Mouse (Mus musculus): Measurements from ENCODE around the gene Rbfox3. TPM values are rescaled to one million over a fixed set of nuclear protein-coding genes. Genes with fewer than 3 reads are reported as not detected.

Gene Rbfox3
- polyA plus RNA-seq, 1 experiment from 2014 or later = 0.06 TPM

GRCm38 (mm10) chr11:118495065-118495464, 416.3 kb downstream of the Rbfox3 start:
- H3K4me3 ChIP-seq = no peak overlapping the region
- no peaks in the 10 kb centered on the region for H3K9me3 ChIP-seq (replicated peaks)
- 0 out of 2 replicates have a peak, but pooled peaks cover 4% of the 10 kb centered on the region for H3K4me1 ChIP-seq (replicated peaks)
- ATAC-seq (replicated peaks; ENCODE audit: insufficient number of reproducible peaks, insufficient read depth, low FRiP score, low read depth) = no peak
- H3K4me2 ChIP-seq = no peak overlapping the region
- no peaks in the 10 kb centered on the region for H3K36me3 ChIP-seq
- H3K27me3 ChIP-seq = peaks cover 27% of the 10 kb centered on the region
- H3K9ac ChIP-seq = no peak overlapping the region
- 30% methylated on average over 5 of the region's 5 CpGs for WGBS
- H3K27ac ChIP-seq = no peak overlapping the region

- no peak overlapping the region for H3K4me2 ChIP-seq
- no peak for ATAC-seq (replicated peaks; ENCODE audit: insufficient number of reproducible peaks, insufficient read depth, low FRiP score, low read depth)
- no peak overlapping the region for H3K4me3 ChIP-seq
- H3K4me1 ChIP-seq (replicated peaks) = 0 out of 2 replicates have a peak, but pooled peaks cover 4% of the 10 kb centered on the region
- no peak overlapping the region for H3K27ac ChIP-seq
- H3K36me3 ChIP-seq = no peaks in the 10 kb centered on the region
- peaks cover 27% of the 10 kb centered on the region for H3K27me3 ChIP-seq
- H3K9me3 ChIP-seq (replicated peaks) = no peaks in the 10 kb centered on the region
- no peak overlapping the region for H3K9ac ChIP-seq
- 59% methylated on average over 12 of the region's 12 CpGs for WGBS
Observed at GRCm38 (mm10) chr11:118494001-118494737, 417.2 kb downstream of the Rbfox3 start.

GRCm38 (mm10) chr11:118493458-118493857, 417.9 kb downstream of the Rbfox3 start:
- H3K4me3 ChIP-seq = no peak overlapping the region
- no peaks in the 10 kb centered on the region for H3K9me3 ChIP-seq (replicated peaks)
- ATAC-seq (replicated peaks; ENCODE audit: insufficient number of reproducible peaks, insufficient read depth, low FRiP score, low read depth) = no peak
- H3K27me3 ChIP-seq = peaks cover 31% of the 10 kb centered on the region
- 66% methylated on average over 2 of the region's 2 CpGs for WGBS
- H3K36me3 ChIP-seq = no peaks in the 10 kb centered on the region
- 0 out of 2 replicates have a peak, but pooled peaks cover 4% of the 10 kb centered on the region for H3K4me1 ChIP-seq (replicated peaks)
- H3K9ac ChIP-seq = no peak overlapping the region
- H3K27ac ChIP-seq = no peak overlapping the region
- H3K4me2 ChIP-seq = no peak overlapping the region

- 83% methylated on average over 7 of the region's 7 CpGs for WGBS
- Histone ChIP-seq H3K9me3 (replicated peaks) (no peaks in the 10 kb centered on the region), H3K27me3 (peaks cover 16% of the 10 kb centered on the region), H3K27ac (no peak overlapping the region), H3K9ac (no peak overlapping the region), H3K4me3 (no peak overlapping the region), H3K4me1 (replicated peaks) (0 out of 2 replicates have a peak, but pooled peaks cover 4% of the 10 kb centered on the region), H3K4me2 (no peak overlapping the region), H3K36me3 (no peaks in the 10 kb centered on the region)
- ATAC-seq (replicated peaks; ENCODE audit: insufficient number of reproducible peaks, insufficient read depth, low FRiP score, low read depth) = no peak
Observed at GRCm38 (mm10) chr11:118491230-118491629, 420.2 kb downstream of the Rbfox3 start.

GRCm38 (mm10) chr11:118490566-118491218, 420.7 kb downstream of the Rbfox3 start:
- H3K27ac ChIP-seq = no peak overlapping the region
- H3K27me3 ChIP-seq = peaks cover 16% of the 10 kb centered on the region
- peak overlapping the region; percentile 53 for H3K4me2 ChIP-seq
- peak overlapping the region; percentile 25 for H3K4me3 ChIP-seq
- H3K9me3 ChIP-seq (replicated peaks) = no peaks in the 10 kb centered on the region
- 0 out of 2 replicates have a peak, but pooled peaks cover 4% of the 10 kb centered on the region for H3K4me1 ChIP-seq (replicated peaks)
- WGBS = 15% methylated on average over 22 of the region's 22 CpGs
- H3K9ac ChIP-seq = no peak overlapping the region
- no peaks in the 10 kb centered on the region for H3K36me3 ChIP-seq
- ATAC-seq (replicated peaks; ENCODE audit: insufficient number of reproducible peaks, insufficient read depth, low FRiP score, low read depth) = 0 out of 2 replicates have a peak, but pooled peaks have one; percentile 18

GRCm38 (mm10) chr11:118488907-118489270, 422.5 kb downstream of the Rbfox3 start:
- Histone ChIP-seq H3K9ac (no peak overlapping the region), H3K9me3 (replicated peaks) (no peaks in the 10 kb centered on the region), H3K4me2 (no peak overlapping the region), H3K27ac (no peak overlapping the region), H3K4me1 (replicated peaks) (0 out of 2 replicates have a peak, but pooled peaks cover 4% of the 10 kb centered on the region), H3K36me3 (no peaks in the 10 kb centered on the region; the same call in 1 of the 2 replicates), H3K4me3 (no peak overlapping the region), H3K27me3 (peaks cover 16% of the 10 kb centered on the region)
- no peak for ATAC-seq (replicated peaks; ENCODE audit: insufficient number of reproducible peaks, insufficient read depth, low FRiP score, low read depth)
- 79% methylated on average over 12 of the region's 12 CpGs for WGBS

GRCm38 (mm10) chr11:118488191-118488906, 423.0 kb downstream of the Rbfox3 start:
- Histone ChIP-seq H3K4me2 (no peak overlapping the region), H3K27ac (no peak overlapping the region), H3K4me1 (replicated peaks) (0 out of 2 replicates have a peak, but pooled peaks cover 4% of the 10 kb centered on the region), H3K4me3 (no peak overlapping the region), H3K9me3 (replicated peaks) (no peaks in the 10 kb centered on the region), H3K36me3 (no peaks in the 10 kb centered on the region; the same call in 1 of the 2 replicates), H3K27me3 (peaks cover 16% of the 10 kb centered on the region), H3K9ac (no peak overlapping the region)
- no peak for ATAC-seq (replicated peaks; ENCODE audit: insufficient number of reproducible peaks, insufficient read depth, low FRiP score, low read depth)
- WGBS = 64% methylated on average over 8 of the region's 8 CpGs

GRCm38 (mm10) chr11:118486881-118487772, 424.3 kb downstream of the Rbfox3 start:
- WGBS = 81% methylated on average over 29 of the region's 29 CpGs
- Histone ChIP-seq H3K4me3 (no peak overlapping the region), H3K36me3 (no peaks in the 10 kb centered on the region; the same call in 1 of the 2 replicates), H3K27me3 (peaks cover 16% of the 10 kb centered on the region), H3K4me1 (replicated peaks) (0 out of 2 replicates have a peak, but pooled peaks cover 4% of the 10 kb centered on the region), H3K9me3 (replicated peaks) (no peaks in the 10 kb centered on the region), H3K27ac (no peak overlapping the region), H3K4me2 (no peak overlapping the region), H3K9ac (no peak overlapping the region)
- no peak for ATAC-seq (replicated peaks; ENCODE audit: insufficient number of reproducible peaks, insufficient read depth, low FRiP score, low read depth)

- no peak overlapping the region for H3K4me2 ChIP-seq
- no peak overlapping the region for H3K9ac ChIP-seq
- no peak for ATAC-seq (replicated peaks; ENCODE audit: insufficient number of reproducible peaks, insufficient read depth, low FRiP score, low read depth)
- no peak overlapping the region for H3K27ac ChIP-seq
- peaks cover 13% of the 10 kb centered on the region for H3K27me3 ChIP-seq
- 0 out of 2 replicates have a peak, but pooled peaks cover 4% of the 10 kb centered on the region for H3K4me1 ChIP-seq (replicated peaks)
- no peak overlapping the region for H3K4me3 ChIP-seq
- no peaks in the 10 kb centered on the region for H3K9me3 ChIP-seq (replicated peaks)
- H3K36me3 ChIP-seq = no peaks in the 10 kb centered on the region; the same call in 1 of the 2 replicates
- 78% methylated on average over 6 of the region's 6 CpGs for WGBS
Observed at GRCm38 (mm10) chr11:118486281-118486680, 425.1 kb downstream of the Rbfox3 start.

GRCm38 (mm10) chr11:118485780-118486179, 425.6 kb downstream of the Rbfox3 start:
- Histone ChIP-seq H3K9ac (no peak overlapping the region), H3K4me2 (no peak overlapping the region), H3K27me3 (peaks cover 11% of the 10 kb centered on the region), H3K4me3 (no peak overlapping the region), H3K4me1 (replicated peaks) (0 out of 2 replicates have a peak, but pooled peaks cover 3% of the 10 kb centered on the region), H3K9me3 (replicated peaks) (no peaks in the 10 kb centered on the region), H3K36me3 (no peaks in the 10 kb centered on the region; the same call in 1 of the 2 replicates), H3K27ac (no peak overlapping the region)
- ATAC-seq (replicated peaks; ENCODE audit: insufficient number of reproducible peaks, insufficient read depth, low FRiP score, low read depth) = no peak
- 77% methylated on average over 3 of the region's 3 CpGs for WGBS
